ENCODE assay signal across 8 mouse cellular contexts in the genomic region with DNA sequence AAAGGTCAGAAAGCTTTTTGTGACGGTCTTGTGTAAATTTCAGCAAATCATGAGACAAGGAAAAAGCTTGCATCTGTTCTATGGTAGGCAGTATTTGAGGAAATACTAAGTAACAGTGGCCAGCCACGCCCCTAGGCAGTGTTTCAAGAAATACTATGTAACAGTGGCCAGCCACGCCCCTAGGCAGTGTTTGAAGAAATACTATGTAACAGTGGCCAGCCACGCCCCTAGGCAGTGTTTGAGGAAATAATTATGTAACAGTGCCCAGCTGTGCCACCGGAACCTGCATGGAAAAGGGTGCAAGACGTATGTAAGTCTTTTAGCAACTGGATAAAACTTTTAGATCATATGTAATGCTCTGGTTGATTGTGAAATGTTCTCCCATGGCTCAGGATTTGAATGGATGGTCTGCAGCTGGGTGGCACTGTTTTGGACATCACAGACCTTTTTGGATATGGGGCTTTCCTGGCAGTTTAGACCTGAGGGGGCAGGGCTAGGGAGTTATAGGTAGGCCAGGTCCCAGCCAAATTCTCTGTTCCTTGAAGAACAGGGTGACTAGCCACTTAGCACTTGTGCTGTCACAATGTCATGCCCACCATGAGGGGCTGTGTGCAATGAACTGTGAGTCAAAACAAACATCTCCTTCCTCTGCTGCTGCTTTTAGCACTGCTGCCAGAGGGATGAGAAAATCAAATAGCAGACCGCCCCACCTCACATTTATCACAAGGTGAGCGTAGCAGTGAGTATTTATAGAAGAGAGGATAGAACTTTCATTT. TPM values are rescaled to one million over a fixed set of nuclear protein-coding genes. Genes with fewer than 3 reads are reported as not detected.
DNase-seq lines count a peak whose midpoint lies in the region.

No protein-coding gene starts in this region.

- intact Hi-C loops in heart, postnatal 36 days (cut with DNase I) = no loop called here

- 24% methylated on average over 8 of the region's 8 CpGs for WGBS in large intestine, adult 2 months

- peak; percentile 8 for DNase-seq in heart, adult 8-10 months (ENCODE audit: low spot score)
- DNase-seq in heart, postnatal 36 days = no peak
- DNase-seq in ZHBTc4 (ENCODE audit: low read depth, low spot score) = peak; percentile 11
- DNase-seq in large intestine, adult 2 months (ENCODE audit: low read depth, low spot score) = peak; percentile 50
- peak; percentile 46 for DNase-seq in naive thymus-derived CD4-positive, alpha-beta T cell, adult 2 months (ENCODE audit: low read depth)
- DNase-seq in left cerebral cortex, adult 11 months (ENCODE audit: low spot score) = no peak
- DNase-seq in Muller cell, postnatal 12 days (ENCODE audit: inconsistent ontology term) = no peak
- no peak for DNase-seq in right cerebral cortex, postnatal 14 days

RNA-seq across cellular contexts. Expression of a gene that starts 56.5 kb away (rescaled TPM):
- 1 to 10 TPM; 1.5 to 2.0 (median 1.8) TPM for total RNA-seq in heart, adult 8-10 months (2022)
- 1 to 10 TPM; 1.4 to 2.5 TPM for total RNA-seq in heart, postnatal 36 days (2021)
- 4.0 and 5.2 TPM in 2 replicates for polyA plus RNA-seq in large intestine, adult 2 months (2012; rRNA removed)

Comparison
In these comparisons a context has a peak if more than half of its experiments do, and no peak if none do; other contexts are left out.
1. DNase-seq: peak in heart, adult 8-10 months (single experiment), ZHBTc4 (single experiment), large intestine, adult 2 months (single experiment) and naive thymus-derived CD4-positive, alpha-beta T cell, adult 2 months (single experiment); none in heart, postnatal 36 days (0 of 2), left cerebral cortex, adult 11 months (single experiment), Muller cell, postnatal 12 days (single experiment) and right cerebral cortex, postnatal 14 days (single experiment).